Mouse (Mus musculus) midbrain, embryonic 14.5 days (tissue): ENCODE results near the gene Tnk2. TPM values are rescaled to one million over a fixed set of nuclear protein-coding genes. Genes with fewer than 3 reads are reported as not detected.

Source experiments
- ATAC-seq: fragments of 200-750 bp; cut with Nextera tagmentation; 2 replicates; pipeline ENCODE4 v1.8.0; 2017; ENCODE audit warnings: moderate number of reproducible peaks, moderate library complexity; ENCODE audit not compliant: low FRiP score, low TSS enrichment
- DNase-seq: peaks from one replicate; pipeline ENCODE4 v3.0.0-alpha.2; 2015
- H3K27ac ChIP-seq: fragments of 300-500 bp; sonication (generic); replicated peaks from 2 replicates; pipeline ENCODE4 v1.5.1; 2014; ENCODE audit warnings: mild to moderate bottlenecking, low read depth, low read length, moderate library complexity
- H3K27me3 ChIP-seq: fragments of 300-500 bp; sonication (generic); 2 replicates; pipeline ENCODE4 v1.6.1; 2014; ENCODE audit warnings: low read length, control low read depth, mixed read lengths; ENCODE audit not compliant: control insufficient read depth, insufficient read depth
- H3K36me3 ChIP-seq: fragments of 300-500 bp; sonication (generic); 2 replicates; pipeline ENCODE4 v1.6.1; 2014; ENCODE audit warnings: low read length, control low read depth; ENCODE audit not compliant: control insufficient read depth, insufficient read depth
- H3K4me1 ChIP-seq: fragments of 300-500 bp; sonication (generic); 2 replicates; pipeline ENCODE4 v1.6.1; 2014; ENCODE audit warnings: mild to moderate bottlenecking, antibody characterized with exemption, low read length, control low read depth; ENCODE audit not compliant: control insufficient read depth, insufficient read depth
- H3K4me2 ChIP-seq: fragments of 300-500 bp; sonication (generic); 2 replicates; pipeline ENCODE4 v1.6.1; 2014; ENCODE audit warnings: mild to moderate bottlenecking, low read length, moderate library complexity
- H3K4me3 ChIP-seq: fragments of 300-500 bp; sonication (generic); replicated peaks from 2 replicates; pipeline ENCODE4 v1.5.1; 2014; ENCODE audit warnings: low read depth, low read length
- H3K9ac ChIP-seq: fragments of 300-500 bp; sonication (generic); replicated peaks from 2 replicates; pipeline ENCODE4 v1.6.1; 2014; ENCODE audit warnings: mild to moderate bottlenecking, low read length, moderate library complexity
- H3K9me3 ChIP-seq: fragments of 300-500 bp; sonication (generic); 2 replicates; pipeline ENCODE4 v1.6.1; 2016; ENCODE audit warnings: low read length, control low read depth, mixed read lengths; ENCODE audit not compliant: control insufficient read depth
- WGBS: fragments of 180-500 bp; shearing (Covaris S2); extraction: QIAGEN DNeasy Blood & Tissue Kit; methylation state at CpG from one replicate; pipeline ENCODE4 v1.1.7; 2014; 5-methylcytosine and 5-hydroxymethylcytosine counted together
- polyA plus RNA-seq: library from polyadenylated mRNA; unstranded; fragments of >200 nt; fragmentation: Nextera tagmentation; extraction: Ambion mirVana; gene quantifications from 2 replicates; pipeline ENCODE4 v1.2.1, GENCODE M21; 2014

Gene Tnk2
- polyA plus RNA-seq, 1 experiment from 2014 or later: 17.6 TPM

GRCm38 (mm10) chr16:32683343-32683742, 39.7 kb downstream of the Tnk2 start:
- H3K9ac ChIP-seq: no peak overlapping the region
- H3K27me3 ChIP-seq: no peaks in the 10 kb centered on the region
- DNase-seq (peak; percentile 77), ATAC-seq (no peak)
- no peak overlapping the region for H3K27ac ChIP-seq
- no peaks in the 10 kb centered on the region for H3K4me1 ChIP-seq
- WGBS: 60% methylated on average over 5 of the region's 5 CpGs
- no peak overlapping the region for H3K4me2 ChIP-seq
- no peaks in the 10 kb centered on the region for H3K9me3 ChIP-seq
- no peak overlapping the region for H3K4me3 ChIP-seq
- peaks cover 44% of the 10 kb centered on the region for H3K36me3 ChIP-seq

GRCm38 (mm10) chr16:32685405-32685804, 41.7 kb downstream of the Tnk2 start:
- no peak overlapping the region for H3K4me2 ChIP-seq
- DNase-seq (no peak), ATAC-seq (no peak)
- WGBS: 87% methylated on average over 10 of the region's 10 CpGs
- H3K4me1 ChIP-seq: no peaks in the 10 kb centered on the region
- no peak overlapping the region for H3K27ac ChIP-seq
- H3K9ac ChIP-seq: no peak overlapping the region
- H3K27me3 ChIP-seq: no peaks in the 10 kb centered on the region
- no peak overlapping the region for H3K4me3 ChIP-seq
- H3K9me3 ChIP-seq: no peaks in the 10 kb centered on the region
- peaks cover 24% of the 10 kb centered on the region for H3K36me3 ChIP-seq

- Histone ChIP-seq H3K36me3 (peaks cover 19% of the 10 kb centered on the region), H3K27me3 (no peaks in the 10 kb centered on the region), H3K9me3 (no peaks in the 10 kb centered on the region), H3K27ac (no peak overlapping the region), H3K4me1 (no peaks in the 10 kb centered on the region), H3K9ac (no peak overlapping the region), H3K4me3 (no peak overlapping the region), H3K4me2 (no peak overlapping the region)
- no peak for DNase-seq
- WGBS: 76% methylated on average over 5 of the region's 5 CpGs
- ATAC-seq: no peak
These were observed 42.3 kb downstream of the Tnk2 start for GRCm38 (mm10) chr16:32685998-32686397.

DNA sequence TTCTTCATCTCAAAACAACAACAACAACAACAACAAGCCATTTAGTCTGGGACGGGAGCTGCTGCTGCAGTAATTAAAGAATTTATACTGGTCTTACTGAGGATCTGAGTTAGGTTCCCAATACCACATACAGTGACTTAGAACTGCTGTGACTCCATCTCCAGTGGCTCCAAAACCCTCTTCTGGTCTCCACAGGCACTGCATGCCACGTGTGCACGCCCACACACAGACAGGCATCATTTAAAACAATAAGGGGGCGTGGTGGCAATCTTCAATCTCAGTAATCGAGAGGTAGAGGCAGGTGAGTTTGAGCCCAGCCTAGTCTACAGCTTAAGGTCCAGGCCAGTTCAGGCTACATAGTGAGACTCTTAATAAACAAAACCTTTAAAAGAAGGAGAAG, 43.5 kb downstream of the Tnk2 start:
- ATAC-seq (no peak), DNase-seq (no peak)
- peaks cover 12% of the 10 kb centered on the region for H3K36me3 ChIP-seq
- WGBS: 81% methylated on average over 5 of the region's 5 CpGs
- no peak overlapping the region for H3K4me3 ChIP-seq
- no peaks in the 10 kb centered on the region for H3K4me1 ChIP-seq
- H3K4me2 ChIP-seq: no peak overlapping the region
- no peak overlapping the region for H3K27ac ChIP-seq
- H3K9me3 ChIP-seq: no peaks in the 10 kb centered on the region
- H3K9ac ChIP-seq: no peak overlapping the region
- no peaks in the 10 kb centered on the region for H3K27me3 ChIP-seq

DNA sequence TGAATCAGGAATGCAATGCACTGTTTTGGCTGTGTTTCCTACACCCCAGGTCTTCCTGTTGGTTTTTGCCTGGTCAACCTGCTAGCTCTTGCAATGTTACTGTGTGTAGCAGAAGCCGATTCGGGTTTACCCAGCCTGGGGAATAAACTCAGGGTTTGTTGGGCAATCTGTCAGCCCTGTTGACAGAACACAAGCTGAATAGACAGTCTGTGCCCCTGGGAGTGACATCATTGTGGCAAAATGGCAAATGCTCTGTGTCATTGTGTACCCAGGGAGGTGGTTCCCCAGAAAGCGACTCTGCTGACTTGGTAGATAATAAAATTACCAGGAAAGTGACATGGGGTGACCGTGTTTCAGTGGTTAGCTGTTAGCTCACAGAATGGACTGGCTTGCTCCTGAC, 45.1 kb downstream of the Tnk2 start:
- Histone ChIP-seq H3K27ac (no peak overlapping the region), H3K9ac (no peak overlapping the region), H3K36me3 (no peaks in the 10 kb centered on the region), H3K9me3 (no peaks in the 10 kb centered on the region), H3K4me2 (no peak overlapping the region), H3K27me3 (no peaks in the 10 kb centered on the region), H3K4me1 (no peaks in the 10 kb centered on the region), H3K4me3 (no peak overlapping the region)
- WGBS: 70% methylated on average over 4 of the region's 4 CpGs
- ATAC-seq (no peak), DNase-seq (no peak)

- H3K4me3 ChIP-seq: no peak overlapping the region
- ATAC-seq: no peak
- whole genome bisulfite sequencing: 3% methylated on average over 9 of the region's 9 CpGs
These were observed 45.8 kb downstream of the Tnk2 start for GRCm38 (mm10) chr16:32689501-32689900.

GRCm38 (mm10) chr16:32696841-32697464, 53.3 kb downstream of the Tnk2 start:
- 51% methylated on average over 7 of the region's 7 CpGs for WGBS
- no peak for ATAC-seq
- no peak overlapping the region for H3K27ac ChIP-seq
- no peaks in the 10 kb centered on the region for H3K9me3 ChIP-seq
- no peak overlapping the region for H3K4me2 ChIP-seq
- no peaks in the 10 kb centered on the region for H3K27me3 ChIP-seq
- H3K9ac ChIP-seq: no peak overlapping the region
- H3K36me3 ChIP-seq: no peaks in the 10 kb centered on the region
- peak; percentile 51 for DNase-seq
- H3K4me1 ChIP-seq: no peaks in the 10 kb centered on the region
- no peak overlapping the region for H3K4me3 ChIP-seq

More at GRCm38 (mm10) chr16:32689501-32689900, 45.8 kb downstream of the Tnk2 start:
- H3K9me3 ChIP-seq: no peaks in the 10 kb centered on the region
- H3K27ac ChIP-seq: no peak overlapping the region
- no peaks in the 10 kb centered on the region for H3K27me3 ChIP-seq
- no peaks in the 10 kb centered on the region for H3K36me3 ChIP-seq
- H3K4me1 ChIP-seq: no peaks in the 10 kb centered on the region
- peak; percentile 88 for DNase-seq
- no peak overlapping the region for H3K9ac ChIP-seq
- no peak overlapping the region for H3K4me2 ChIP-seq

DNA sequence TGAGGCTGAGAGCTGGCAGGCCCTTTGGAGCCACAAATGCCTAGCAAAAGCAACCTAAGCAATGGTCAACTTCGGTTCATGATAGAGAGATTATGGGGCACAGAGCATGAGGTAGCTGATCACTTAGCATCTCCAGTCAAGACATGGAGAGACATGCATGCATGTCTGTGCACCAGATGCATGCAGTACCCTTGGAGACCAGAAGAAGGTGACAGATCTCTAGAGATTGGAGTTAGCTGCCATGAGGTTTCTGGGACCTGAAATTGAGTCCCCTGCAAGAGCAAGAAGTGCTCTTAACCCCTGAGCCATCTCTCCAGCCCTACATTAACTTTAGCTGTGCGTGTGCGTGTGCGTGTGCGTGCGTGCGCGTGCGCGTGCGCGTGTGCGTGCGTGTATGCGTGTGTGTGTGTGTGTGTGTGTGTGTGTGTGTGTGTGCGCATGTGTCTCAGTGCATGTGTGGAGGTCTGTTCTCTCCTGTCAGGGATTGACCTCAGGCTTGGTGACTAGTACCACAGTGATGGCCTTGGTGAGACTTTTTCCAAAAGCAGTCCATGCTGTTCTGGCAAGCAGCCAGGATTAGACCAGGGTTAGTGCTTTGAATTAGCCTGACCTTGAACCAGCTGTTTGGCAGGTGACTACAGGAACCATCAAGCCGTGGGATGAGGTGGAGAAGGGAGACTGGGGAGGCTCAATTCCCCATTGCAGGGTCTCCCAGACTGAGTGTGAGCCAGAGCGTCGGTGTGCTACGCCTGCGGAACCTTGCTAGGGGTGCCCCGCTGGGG, 54.2 kb downstream of the Tnk2 start:
- H3K4me3 ChIP-seq: no peak overlapping the region
- WGBS: 78% methylated on average over 22 of the region's 22 CpGs
- no peaks in the 10 kb centered on the region for H3K4me1 ChIP-seq
- H3K36me3 ChIP-seq: no peaks in the 10 kb centered on the region
- no peak overlapping the region for H3K4me2 ChIP-seq
- H3K9ac ChIP-seq: no peak overlapping the region
- ATAC-seq (no peak), DNase-seq (no peak)
- no peaks in the 10 kb centered on the region for H3K9me3 ChIP-seq
- no peaks in the 10 kb centered on the region for H3K27me3 ChIP-seq
- no peak overlapping the region for H3K27ac ChIP-seq

DNA sequence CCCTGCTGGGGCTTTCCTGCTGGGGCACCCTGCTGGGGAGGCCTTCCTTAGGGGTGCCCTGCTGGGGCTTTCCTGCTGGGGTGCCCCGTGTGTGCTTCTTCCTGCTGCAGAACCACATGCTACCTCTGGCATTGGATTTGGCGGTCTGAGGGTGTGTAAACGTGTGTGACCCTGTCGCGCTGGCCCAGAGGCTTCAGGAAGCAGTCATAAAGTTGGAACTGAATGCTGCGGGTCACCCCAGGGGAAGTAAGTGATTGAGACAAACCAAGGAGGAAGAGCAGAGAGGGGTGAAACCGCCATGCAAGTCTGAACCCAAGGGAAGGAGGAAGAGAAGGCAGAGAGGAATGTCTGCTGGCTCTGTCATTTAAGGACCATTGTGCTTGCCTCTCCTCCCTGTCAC, 54.9 kb downstream of the Tnk2 start:
- H3K27ac ChIP-seq: no peak overlapping the region
- no peak overlapping the region for H3K4me3 ChIP-seq
- DNase-seq: no peak
- H3K4me1 ChIP-seq: no peaks in the 10 kb centered on the region
- no peak overlapping the region for H3K4me2 ChIP-seq
- WGBS: 25% methylated on average over 7 of the region's 7 CpGs
- no peaks in the 10 kb centered on the region for H3K36me3 ChIP-seq
- H3K27me3 ChIP-seq: no peaks in the 10 kb centered on the region
- ATAC-seq: no peak
- H3K9me3 ChIP-seq: no peaks in the 10 kb centered on the region
- no peak overlapping the region for H3K9ac ChIP-seq
